Mouse (Mus musculus) limb, embryonic 11.5 days (tissue): ENCODE measurements at regions not wholly inside any gene's neighbourhood (a gene's known extent, or its start where the extent isn't known, plus 50 kb on each side); places are given as distances from the start of the nearest gene placed in this dataset.

Experiments
- ATAC-seq: fragments of 200-750 bp; cut with Nextera tagmentation; 2 replicates; pipeline ENCODE4 v1.8.0; 2017; ENCODE audit warnings: low read depth; ENCODE audit not compliant: insufficient number of reproducible peaks, low FRiP score, low TSS enrichment
- DNase-seq: peaks from one replicate; pipeline ENCODE4 v3.0.0-alpha.2; 2015; ENCODE audit warnings: low spot score
- H3K27ac ChIP-seq: fragments of 300-500 bp; sonication (generic); replicated peaks from 2 replicates; pipeline ENCODE4 v1.5.1; 2014; ENCODE audit warnings: low read depth, mild to moderate bottlenecking, low read length
- H3K27me3 ChIP-seq: fragments of 300-500 bp; sonication (generic); 2 replicates; pipeline ENCODE4 v1.6.1; 2014; ENCODE audit warnings: mild to moderate bottlenecking, low read length, mixed read lengths; ENCODE audit not compliant: control insufficient read depth, insufficient read depth
- H3K36me3 ChIP-seq: fragments of 300-500 bp; sonication (generic); 2 replicates; pipeline ENCODE4 v1.6.1; 2014; ENCODE audit warnings: mild to moderate bottlenecking, low read length, moderate library complexity, mixed read lengths; ENCODE audit not compliant: control insufficient read depth, insufficient read depth
- H3K4me1 ChIP-seq: fragments of 300-500 bp; sonication (generic); 2 replicates; pipeline ENCODE4 v1.6.1; 2014; ENCODE audit warnings: low read length, mixed read lengths; ENCODE audit not compliant: control insufficient read depth, insufficient read depth
- H3K4me2 ChIP-seq: fragments of 300-500 bp; sonication (generic); 2 replicates; pipeline ENCODE4 v1.6.1; 2014; ENCODE audit warnings: low read depth, mild to moderate bottlenecking, moderate library complexity; ENCODE audit not compliant: severe bottlenecking
- H3K4me3 ChIP-seq: fragments of 300-500 bp; sonication (generic); 2 replicates; pipeline ENCODE4 v1.5.1; 2014; ENCODE audit warnings: low read depth, low read length
- H3K9ac ChIP-seq: fragments of 300-500 bp; sonication (generic); 2 replicates; pipeline ENCODE4 v1.6.1; 2014; ENCODE audit warnings: mild to moderate bottlenecking, low read length
- H3K9me3 ChIP-seq: fragments of 300-500 bp; sonication (generic); 2 replicates; pipeline ENCODE4 v1.6.1; 2016; ENCODE audit warnings: low read length; ENCODE audit not compliant: control insufficient read depth
- WGBS: fragments of 180-500 bp; shearing (Covaris S2); extraction: QIAGEN DNeasy Blood & Tissue Kit; methylation state at CpG from one replicate; pipeline ENCODE4 v1.1.7; 2014; 5-methylcytosine and 5-hydroxymethylcytosine counted together

GRCm38 (mm10) chr7:72947531-72947930 lies 427.8 kb upstream of the Rgma start:
- no peak overlapping the region for H3K4me3 ChIP-seq
- H3K9ac ChIP-seq: no peak overlapping the region
- peaks cover 6% of the 10 kb centered on the region; the same call in 1 of the 2 replicates for H3K4me1 ChIP-seq
- no peaks in the 10 kb centered on the region for H3K27me3 ChIP-seq
- WGBS: 90% methylated on average over 1 of the region's 1 CpGs
- DNase-seq (no peak), ATAC-seq (no peak)
- no peaks in the 10 kb centered on the region for H3K36me3 ChIP-seq
- no peak overlapping the region for H3K4me2 ChIP-seq
- H3K9me3 ChIP-seq: no peaks in the 10 kb centered on the region
- no peak overlapping the region for H3K27ac ChIP-seq

GRCm38 (mm10) chr7:72948026-72948425 lies 427.3 kb upstream of the Rgma start:
- no peak for DNase-seq
- no peak for ATAC-seq
- Histone ChIP-seq H3K4me2 (no peak overlapping the region), H3K9me3 (no peaks in the 10 kb centered on the region), H3K27ac (no peak overlapping the region), H3K36me3 (no peaks in the 10 kb centered on the region), H3K4me1 (peaks cover 6% of the 10 kb centered on the region; the same call in 1 of the 2 replicates), H3K4me3 (no peak overlapping the region), H3K9ac (no peak overlapping the region), H3K27me3 (no peaks in the 10 kb centered on the region)
- 66% methylated on average over 5 of the region's 5 CpGs for WGBS

- Histone ChIP-seq H3K27me3 (no peaks in the 10 kb centered on the region), H3K27ac (no peak overlapping the region), H3K4me3 (no peak overlapping the region), H3K36me3 (no peaks in the 10 kb centered on the region), H3K4me1 (peaks cover 6% of the 10 kb centered on the region; the same call in 1 of the 2 replicates), H3K9ac (no peak overlapping the region), H3K9me3 (no peaks in the 10 kb centered on the region), H3K4me2 (no peak overlapping the region)
- 54% methylated on average over 3 of the region's 3 CpGs for WGBS
- no peak for DNase-seq
- ATAC-seq: no peak
Measured at GRCm38 (mm10) chr7:72948666-72949065, 426.6 kb upstream of the Rgma start.

GRCm38 (mm10) chr7:72949886-72950285 lies 425.4 kb upstream of the Rgma start:
- Histone ChIP-seq H3K9me3 (no peaks in the 10 kb centered on the region), H3K27me3 (no peaks in the 10 kb centered on the region), H3K27ac (no peak overlapping the region), H3K4me1 (peaks cover 6% of the 10 kb centered on the region; the same call in 1 of the 2 replicates), H3K9ac (no peak overlapping the region), H3K4me3 (no peak overlapping the region), H3K4me2 (no peak overlapping the region), H3K36me3 (no peaks in the 10 kb centered on the region)
- no peak for DNase-seq
- WGBS: 74% methylated on average over 7 of the region's 7 CpGs
- no peak for ATAC-seq

GRCm38 (mm10) chr7:72957674-72958073 lies 417.6 kb upstream of the Rgma start:
- Histone ChIP-seq H3K27ac (no peak overlapping the region), H3K4me3 (no peak overlapping the region), H3K4me1 (no peaks in the 10 kb centered on the region), H3K4me2 (no peak overlapping the region), H3K9me3 (no peaks in the 10 kb centered on the region), H3K36me3 (no peaks in the 10 kb centered on the region), H3K9ac (no peak overlapping the region), H3K27me3 (no peaks in the 10 kb centered on the region)
- DNase-seq (no peak), ATAC-seq (no peak)
- whole genome bisulfite sequencing: 66% methylated on average over 4 of the region's 4 CpGs

GRCm38 (mm10) chr7:72961321-72961720 lies 414.0 kb upstream of the Rgma start:
- WGBS: 87% methylated on average over 4 of the region's 4 CpGs
- H3K27me3 ChIP-seq: no peaks in the 10 kb centered on the region
- H3K4me1 ChIP-seq: no peaks in the 10 kb centered on the region
- H3K9me3 ChIP-seq: no peaks in the 10 kb centered on the region
- DNase-seq (no peak), ATAC-seq (no peak)
- no peak overlapping the region for H3K4me3 ChIP-seq
- H3K27ac ChIP-seq: no peak overlapping the region
- H3K4me2 ChIP-seq: no peak overlapping the region
- H3K36me3 ChIP-seq: no peaks in the 10 kb centered on the region
- no peak overlapping the region for H3K9ac ChIP-seq

- Histone ChIP-seq H3K4me1 (no peaks in the 10 kb centered on the region), H3K27me3 (no peaks in the 10 kb centered on the region), H3K4me2 (no peak overlapping the region), H3K9me3 (no peaks in the 10 kb centered on the region), H3K27ac (no peak overlapping the region), H3K36me3 (no peaks in the 10 kb centered on the region), H3K4me3 (no peak overlapping the region), H3K9ac (no peak overlapping the region)
- WGBS: 45% methylated on average over 3 of the region's 3 CpGs
- ATAC-seq (no peak), DNase-seq (no peak)
Measured at GRCm38 (mm10) chr7:72962815-72963214, 412.5 kb upstream of the Rgma start.

- Histone ChIP-seq H3K4me2 (no peak overlapping the region), H3K4me3 (no peak overlapping the region), H3K27ac (no peak overlapping the region), H3K9me3 (no peaks in the 10 kb centered on the region), H3K36me3 (no peaks in the 10 kb centered on the region), H3K4me1 (no peaks in the 10 kb centered on the region), H3K27me3 (no peaks in the 10 kb centered on the region), H3K9ac (no peak overlapping the region)
- ATAC-seq: no peak
- no peak for DNase-seq
- WGBS: 88% methylated on average over 3 of the region's 3 CpGs
Measured at GRCm38 (mm10) chr7:72963908-72964307, 411.4 kb upstream of the Rgma start.

- ATAC-seq (no peak), DNase-seq (no peak)
- no peaks in the 10 kb centered on the region for H3K36me3 ChIP-seq
- H3K4me3 ChIP-seq: no peak overlapping the region
- no peak overlapping the region for H3K27ac ChIP-seq
- no peaks in the 10 kb centered on the region for H3K27me3 ChIP-seq
- no peaks in the 10 kb centered on the region for H3K4me1 ChIP-seq
- WGBS: 73% methylated on average over 4 of the region's 4 CpGs
- no peak overlapping the region for H3K4me2 ChIP-seq
- H3K9ac ChIP-seq: no peak overlapping the region
- no peaks in the 10 kb centered on the region for H3K9me3 ChIP-seq
Measured at GRCm38 (mm10) chr7:72968193-72968592, 407.1 kb upstream of the Rgma start.
